Mouse (Mus musculus) lung, adult 2 months (tissue): Measurements from ENCODE around the gene Zcchc2.

Experiments used
- CTCF ChIP-seq: fragments of 200-500 bp; IDR thresholded peaks from 2 replicates; pipeline ENCODE4 v1.5.1; 2011; ENCODE audit warnings: mild to moderate bottlenecking, low read length, control low read depth; ENCODE audit not compliant: insufficient read depth
- POLR2A ChIP-seq: fragments of 200-500 bp; IDR thresholded peaks from 2 replicates; pipeline ENCODE4 v1.6.1; 2011; ENCODE audit warnings: low read depth, mild to moderate bottlenecking, control low read depth, low read length, borderline replicate concordance; ENCODE audit errors: extremely low read depth

DNA sequence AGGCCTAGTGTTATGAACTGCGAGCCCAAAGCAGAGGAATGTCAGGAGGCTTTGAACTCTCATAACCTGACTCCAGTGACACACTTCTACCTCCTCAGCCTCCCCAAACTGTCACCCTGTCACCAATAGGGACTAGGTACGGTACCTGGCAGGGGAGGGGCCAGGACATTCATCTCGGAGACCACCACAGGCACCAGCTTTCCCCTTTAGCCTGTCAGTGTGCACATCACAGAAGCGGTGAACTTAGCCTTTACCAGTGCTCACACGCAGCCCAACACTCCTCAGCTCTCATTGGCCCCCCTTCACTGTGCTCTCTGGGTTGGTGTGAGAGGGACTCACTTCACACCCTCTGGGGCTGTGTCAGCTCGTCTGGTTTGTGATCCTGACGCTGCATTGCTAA is 44.6 kb downstream of the Zcchc2 start:
- TF ChIP-seq CTCF (no peak), POLR2A (no peak)
